Comparison of ENCODE assay signal across 16 mouse cellular contexts in genomic region chr5:122224291-122224690, GRCm38 (mm10).
"Had no signal": no experiment of that assay in that cellular context is flagged by ENCODE, and none has a peak within 500 bp of the region (broad histone marks: within the 10 kb centered on the region; RNA-seq: fewer than 3 reads in every experiment).

No protein-coding gene starts in this region.

- DNase-seq: lung, adult 18-20 months; lung, postnatal 14 days; lung, postnatal 36 days; retina, postnatal 1 day; right cerebral cortex, adult 18-20 months; right cerebral cortex, postnatal 25 days; right cerebral cortex, postnatal 4 days; thymus, adult 18-20 months; thymus, postnatal 14 days; thymus, postnatal 36 days had no signal

- ATAC-seq: lung, postnatal 0 days; midbrain, embryonic 13.5 days; midbrain, embryonic 15.5 days had no signal

- H3K4me3 ChIP-seq: lung, embryonic 15.5 days; megakaryocyte, embryonic 14.5 days; midbrain, embryonic 13.5 days; midbrain, embryonic 15.5 days; neural tube, embryonic 12.5 days had no signal

- H3K4me1 ChIP-seq: lung, embryonic 15.5 days; midbrain, embryonic 13.5 days; midbrain, embryonic 15.5 days; neural tube, embryonic 12.5 days had no signal
